Mouse (Mus musculus) frontal cortex, adult (tissue): ENCODE data around the gene Palld.

Experiments used
- ATAC-seq: cut with Nextera tagmentation; 2 replicates; pipeline ENCODE4 v1.9.2; 2017; ENCODE audit warnings: mild to moderate bottlenecking, moderate library complexity, mixed read lengths; ENCODE audit not compliant: low TSS enrichment

Gene Palld

GRCm38 (mm10) chr8:61686340-61686739, 216.2 kb downstream of the Palld start:
- ATAC-seq: peak; percentile 65

- no peak for ATAC-seq
These were observed 217.2 kb downstream of the Palld start for GRCm38 (mm10) chr8:61685280-61685679.

- ATAC-seq: peak; percentile 9; the same call in 1 of the 2 replicates
These were observed 218.1 kb downstream of the Palld start for GRCm38 (mm10) chr8:61684280-61684939.

- ATAC-seq: no peak
These were observed 219.6 kb downstream of the Palld start for GRCm38 (mm10) chr8:61682902-61683301.

- ATAC-seq: no peak
These were observed 221.3 kb downstream of the Palld start for GRCm38 (mm10) chr8:61681217-61681616.

- no peak for ATAC-seq
These were observed 225.3 kb downstream of the Palld start for GRCm38 (mm10) chr8:61677227-61677626.

- ATAC-seq: no peak
These were observed 231.3 kb downstream of the Palld start for GRCm38 (mm10) chr8:61671151-61671550.

- no peak for ATAC-seq
These were observed 232.1 kb downstream of the Palld start for GRCm38 (mm10) chr8:61670376-61670775.

- no peak for ATAC-seq
These were observed 235.6 kb downstream of the Palld start for GRCm38 (mm10) chr8:61666919-61667318.

- no peak for ATAC-seq
These were observed 237.5 kb downstream of the Palld start for GRCm38 (mm10) chr8:61665021-61665420.

- peak; percentile 56; the same call in 1 of the 2 replicates for ATAC-seq
These were observed 238.3 kb downstream of the Palld start for GRCm38 (mm10) chr8:61664162-61664561.

- ATAC-seq: no peak
These were observed 239.7 kb downstream of the Palld start for GRCm38 (mm10) chr8:61662829-61663228.

GRCm38 (mm10) chr8:61661611-61662010, 240.9 kb downstream of the Palld start:
- ATAC-seq: peak; percentile 96

- ATAC-seq: no peak
These were observed 241.5 kb downstream of the Palld start for GRCm38 (mm10) chr8:61660961-61661360.

GRCm38 (mm10) chr8:61651955-61652354, 250.5 kb downstream of the Palld start:
- no peak for ATAC-seq

- peak; percentile 74 for ATAC-seq
These were observed 256.2 kb downstream of the Palld start for GRCm38 (mm10) chr8:61646195-61646835.

- no peak for ATAC-seq
These were observed 256.8 kb downstream of the Palld start for GRCm38 (mm10) chr8:61645642-61646041.

GRCm38 (mm10) chr8:61643215-61643614, 259.3 kb downstream of the Palld start:
- ATAC-seq: no peak

- no peak for ATAC-seq
These were observed 260.1 kb downstream of the Palld start for GRCm38 (mm10) chr8:61642358-61642847.

- no peak for ATAC-seq
These were observed 262.9 kb downstream of the Palld start for GRCm38 (mm10) chr8:61639596-61639995.

GRCm38 (mm10) chr8:61639008-61639407, 263.5 kb downstream of the Palld start:
- no peak for ATAC-seq

- ATAC-seq: no peak
These were observed 264.8 kb downstream of the Palld start for GRCm38 (mm10) chr8:61637736-61638135.

- no peak for ATAC-seq
These were observed 267.7 kb downstream of the Palld start for GRCm38 (mm10) chr8:61634811-61635210.
